Mouse (Mus musculus) CD4-positive helper T cell, adult 2 months (primary cell): Measurements from ENCODE around the gene Gcc2.
"Not testable (repeated sequence)": the region's sequence is repeated elsewhere in the genome, so short reads cannot be mapped to it uniquely, and the experiment has no call there.

ENCODE experiments used
- DNase-seq: peaks from one replicate; pipeline ENCODE4 v3.0.0-alpha.2; 2012; ENCODE audit warnings: low read depth, missing footprints, low spot score

Gcc2 gene

GRCm38 (mm10) chr10:58255213-58255892 lies at the start of gene Gcc2:
TSS of gene Gcc2 (plus strand) at chr10:58255497.
- DNase-seq: peak; percentile 96

GRCm38 (mm10) chr10:58205986-58206385 lies 49.3 kb upstream of the Gcc2 start:
- DNase-seq: no peak

DNA sequence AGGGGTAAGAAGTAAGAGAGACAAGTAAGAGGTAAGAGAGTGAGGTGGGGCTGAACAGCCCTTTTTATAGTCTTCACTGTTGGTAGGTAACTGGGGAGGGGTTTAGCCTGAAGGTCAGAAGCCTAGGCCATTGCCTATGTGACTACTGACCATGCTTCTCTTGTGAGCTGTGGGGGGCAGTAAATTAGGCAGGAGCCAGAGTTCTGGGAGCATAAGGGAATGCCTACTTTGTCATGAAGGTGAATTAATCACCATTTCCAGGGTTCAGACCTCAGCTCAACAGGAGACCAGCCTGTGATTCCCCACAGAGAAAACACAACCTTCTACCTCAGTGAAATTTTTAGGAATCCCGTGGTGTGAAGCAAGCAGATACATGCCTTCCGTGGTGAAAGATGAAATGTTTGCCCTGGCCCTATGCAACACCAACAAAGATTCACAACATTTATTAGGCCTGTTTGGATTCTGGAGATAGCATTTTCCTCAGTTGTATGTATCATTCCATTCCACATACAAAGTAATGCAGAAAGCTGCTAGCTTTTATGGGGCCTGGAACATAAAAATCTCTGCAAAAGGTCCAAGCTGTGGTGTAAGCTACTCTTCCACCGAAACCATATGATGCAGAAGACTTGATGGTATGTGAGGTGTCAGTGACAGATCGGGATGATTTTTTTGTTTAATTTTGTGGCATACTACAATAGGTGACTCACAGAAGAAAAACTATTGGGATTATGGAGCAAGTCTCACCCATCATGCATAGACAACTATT lies 48.5 kb upstream of the Gcc2 start:
- no peak for DNase-seq

DNA sequence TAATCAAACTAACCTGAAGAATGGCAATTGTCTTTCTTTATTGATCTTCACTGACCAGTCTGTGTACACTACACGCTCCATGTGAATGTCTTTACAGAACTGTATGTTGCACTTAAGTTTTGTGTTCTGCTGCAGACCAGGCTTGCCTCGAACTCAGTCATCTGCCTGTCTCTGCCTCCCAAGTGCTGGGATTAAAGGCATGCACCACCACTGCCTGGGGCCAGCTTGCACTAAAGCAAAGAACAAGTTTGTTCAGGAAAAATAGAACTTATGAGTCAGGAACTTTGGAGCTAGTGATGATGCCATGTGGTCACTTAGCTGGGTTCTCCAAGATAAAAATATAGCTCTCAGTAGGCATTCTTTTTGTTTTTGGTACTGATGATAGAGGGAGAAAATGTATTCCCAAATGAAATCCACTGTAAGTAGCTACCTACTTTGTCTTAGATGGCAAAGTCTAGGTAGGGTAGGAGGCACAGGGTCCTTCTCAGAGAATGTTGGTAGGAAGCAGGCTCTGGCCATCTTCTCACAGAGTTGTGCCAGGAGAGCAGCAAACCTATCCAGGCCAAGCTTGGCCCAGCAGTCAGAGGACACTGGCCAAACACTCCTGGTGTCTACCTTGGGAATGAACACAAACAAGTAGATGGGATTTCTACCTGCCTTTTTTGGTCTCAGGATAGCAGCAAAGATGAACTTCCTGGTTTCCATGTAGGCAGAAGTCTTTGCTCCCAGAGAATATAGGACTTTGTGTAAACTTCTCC lies 45.4 kb upstream of the Gcc2 start:
- DNase-seq: no peak

- no peak for DNase-seq
These were observed 44.8 kb upstream of the Gcc2 start for GRCm38 (mm10) chr10:58210514-58210913.

DNA sequence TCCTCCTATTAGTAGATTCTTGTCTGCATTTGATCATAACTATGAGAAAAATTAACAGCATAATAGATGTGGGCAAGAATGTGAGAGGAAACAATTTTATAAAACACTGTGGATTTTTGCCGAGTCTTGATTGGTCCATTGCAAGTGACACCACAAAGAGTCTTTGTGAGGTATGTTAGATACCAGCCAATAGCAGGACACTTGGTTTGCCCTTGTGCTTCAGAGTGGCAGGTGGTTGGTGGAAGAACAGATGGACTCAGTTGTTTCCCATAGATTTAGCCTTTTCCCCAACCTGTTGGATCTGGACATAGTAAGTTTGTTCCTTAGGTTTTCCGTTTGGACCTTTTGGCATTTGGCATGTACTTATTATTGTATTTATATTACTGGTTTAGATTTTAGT lies 44.1 kb upstream of the Gcc2 start:
- DNase-seq: no peak

- DNase-seq: no peak
These were observed 43.1 kb upstream of the Gcc2 start for GRCm38 (mm10) chr10:58212230-58212629.

DNA sequence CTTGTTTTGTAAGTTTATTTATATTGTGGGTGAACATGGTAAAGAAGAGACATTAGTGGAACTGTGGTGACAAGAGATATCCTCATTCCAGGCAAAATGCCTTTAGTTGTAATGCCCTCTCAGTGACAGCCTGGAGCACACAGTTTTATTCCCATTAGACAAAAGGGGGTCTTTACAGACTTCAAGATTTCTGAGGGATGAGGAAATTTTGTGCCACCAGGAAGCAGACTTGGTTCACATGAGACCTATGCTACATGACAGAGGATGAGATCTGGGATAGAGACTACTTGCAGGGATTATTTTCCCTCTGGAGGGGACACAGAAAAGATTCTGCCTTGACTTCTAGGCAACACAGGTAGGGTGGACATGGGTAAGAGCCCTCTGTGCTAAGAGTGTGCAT lies 40.8 kb upstream of the Gcc2 start:
- DNase-seq: no peak

DNA sequence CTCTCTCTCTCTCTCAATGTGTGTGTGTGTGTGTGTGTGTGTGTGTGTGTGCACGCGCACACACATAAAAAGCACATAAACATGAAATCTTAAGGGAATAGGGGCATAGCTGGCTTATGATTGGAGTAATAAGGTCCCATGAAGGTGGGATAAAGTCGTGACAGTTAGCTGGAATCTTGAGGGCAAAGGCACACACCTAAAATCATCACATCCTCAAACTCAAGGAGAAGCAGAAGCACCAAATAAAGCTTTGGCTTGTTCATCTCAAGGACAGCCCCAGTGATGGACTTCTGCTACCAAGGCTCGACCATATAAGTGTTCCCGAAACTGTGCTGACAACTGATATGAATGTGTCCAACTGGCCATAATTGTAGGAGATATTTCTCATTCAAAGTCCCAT lies 40.4 kb upstream of the Gcc2 start:
- no peak for DNase-seq

DNA sequence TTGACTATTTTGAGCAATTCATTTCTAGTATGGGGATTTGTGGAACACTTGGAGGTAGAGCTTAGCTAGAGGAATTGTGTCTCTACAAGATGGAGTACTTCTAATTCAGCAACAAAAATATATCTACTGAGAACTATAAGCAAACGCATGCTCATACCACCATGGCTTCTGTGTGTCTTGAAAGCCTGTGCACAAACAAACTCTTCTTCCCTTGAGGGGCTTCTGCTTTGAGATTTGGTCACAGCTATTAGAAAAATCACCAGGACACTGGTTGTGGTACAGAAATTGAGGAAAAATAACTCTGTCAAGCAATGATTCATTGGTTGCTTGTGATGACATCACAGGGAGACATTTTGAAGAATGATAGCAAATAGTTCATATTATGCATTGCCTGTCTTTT lies 39.9 kb upstream of the Gcc2 start:
- no peak for DNase-seq

DNA sequence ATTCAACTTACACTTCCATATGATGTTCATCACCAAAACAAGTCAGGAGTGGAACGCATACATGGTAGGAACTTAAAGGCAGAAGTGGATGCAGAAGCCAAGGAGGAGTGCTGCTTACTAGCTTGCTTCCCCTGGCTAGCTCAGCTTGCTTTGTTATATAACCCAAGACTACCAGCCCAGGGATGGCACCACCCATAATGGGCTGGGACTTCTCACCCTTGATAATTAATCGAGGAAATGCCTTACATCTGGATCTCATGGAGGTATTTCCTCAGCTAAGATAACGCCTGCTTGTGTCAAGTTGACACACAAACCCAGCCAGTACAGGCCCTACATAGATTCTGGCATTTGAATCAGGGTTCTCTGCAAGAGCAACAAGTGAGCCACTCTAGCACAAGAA lies 37.9 kb upstream of the Gcc2 start:
- no peak for DNase-seq

DNA sequence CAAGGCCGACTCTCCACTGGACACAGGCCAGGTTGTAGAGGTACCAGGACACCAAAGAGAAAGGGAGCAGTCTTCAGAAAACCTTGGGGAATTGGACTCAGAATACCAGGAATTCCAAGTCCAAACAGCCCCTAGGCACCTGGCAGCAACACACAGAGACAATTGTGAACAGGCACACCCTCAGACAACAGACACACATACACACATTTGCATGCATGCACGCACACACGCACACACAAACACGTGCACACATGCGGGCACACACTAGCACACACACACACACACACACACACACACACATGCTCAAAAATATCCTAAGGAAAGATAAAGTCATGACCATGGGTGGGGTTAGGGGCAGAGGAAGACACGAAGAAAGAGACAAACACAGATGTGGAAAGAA lies 34.6 kb upstream of the Gcc2 start:
- no peak for DNase-seq

- DNase-seq: not testable (repeated sequence)
These were observed 33.7 kb upstream of the Gcc2 start for GRCm38 (mm10) chr10:58221571-58221970.

DNA sequence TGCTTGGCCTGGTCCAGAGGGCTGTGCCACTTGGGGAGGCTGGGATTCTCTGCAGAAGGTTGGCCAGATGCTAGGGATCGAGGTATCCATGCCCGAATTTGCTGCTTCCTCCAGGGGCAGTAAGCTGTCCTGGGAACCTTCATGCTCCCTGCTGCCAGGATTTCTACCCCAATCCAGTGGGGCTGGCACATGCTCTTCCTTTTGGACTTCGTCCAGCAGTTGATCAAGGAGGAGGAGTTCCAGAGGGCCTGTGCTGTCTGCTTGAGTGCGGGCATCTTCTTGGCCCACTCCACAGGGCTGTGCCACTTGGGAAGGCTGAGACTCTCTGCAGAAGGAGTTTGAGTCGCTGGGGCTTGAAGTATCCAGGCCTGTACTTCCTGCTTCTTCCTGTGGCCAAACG lies 32.1 kb upstream of the Gcc2 start:
- not testable (repeated sequence) for DNase-seq

DNA sequence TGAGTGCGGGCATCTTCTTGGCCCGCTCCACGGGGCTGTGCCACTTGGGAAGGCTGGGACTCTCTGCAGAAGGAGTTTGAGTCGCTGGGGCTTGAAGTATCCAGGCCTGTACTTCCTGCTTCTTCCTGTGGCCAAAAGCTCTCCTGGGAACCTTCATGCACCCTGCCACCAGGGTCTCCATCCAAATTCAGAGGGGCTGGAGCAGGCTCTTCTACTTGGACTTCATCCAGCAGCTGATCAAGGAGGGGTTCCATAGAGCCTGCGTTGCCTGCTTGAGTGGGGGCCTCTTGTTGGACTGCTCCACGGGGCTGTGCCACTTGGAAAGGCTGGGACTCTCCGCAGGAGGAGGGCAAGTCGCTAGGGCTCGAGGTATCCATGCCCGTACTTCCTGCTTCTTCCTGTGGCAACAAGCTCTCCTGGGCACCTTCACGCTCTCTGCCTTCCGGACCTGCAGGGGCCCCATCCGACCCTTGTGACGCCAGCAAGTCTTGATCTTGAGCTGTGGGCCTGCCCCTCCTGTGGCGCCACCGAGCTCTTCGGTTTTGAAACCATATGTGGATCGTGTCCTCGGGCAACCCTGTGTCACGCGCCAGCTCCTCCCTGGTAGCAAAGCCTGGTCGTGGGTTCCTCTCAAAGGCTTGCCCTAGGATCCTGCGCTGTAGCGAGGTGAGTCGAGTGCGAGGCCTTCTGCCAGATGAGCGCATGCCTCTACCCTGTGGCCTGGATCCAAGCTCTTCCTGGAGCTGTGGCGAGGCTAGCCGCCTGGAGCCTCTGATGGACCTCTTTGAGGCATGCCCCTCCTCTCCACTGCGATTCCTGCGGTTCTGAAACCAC lies 31.1 kb upstream of the Gcc2 start:
- peak; percentile 38 for DNase-seq

- DNase-seq: peak; percentile 23
These were observed 30.2 kb upstream of the Gcc2 start, which contains the start of gene AW822073 for GRCm38 (mm10) chr10:58224827-58225785. TSS of gene AW822073 (minus strand) at chr10:58224930.

GRCm38 (mm10) chr10:58226357-58226756 lies 28.9 kb upstream of the Gcc2 start:
- peak; percentile 30 for DNase-seq

DNA sequence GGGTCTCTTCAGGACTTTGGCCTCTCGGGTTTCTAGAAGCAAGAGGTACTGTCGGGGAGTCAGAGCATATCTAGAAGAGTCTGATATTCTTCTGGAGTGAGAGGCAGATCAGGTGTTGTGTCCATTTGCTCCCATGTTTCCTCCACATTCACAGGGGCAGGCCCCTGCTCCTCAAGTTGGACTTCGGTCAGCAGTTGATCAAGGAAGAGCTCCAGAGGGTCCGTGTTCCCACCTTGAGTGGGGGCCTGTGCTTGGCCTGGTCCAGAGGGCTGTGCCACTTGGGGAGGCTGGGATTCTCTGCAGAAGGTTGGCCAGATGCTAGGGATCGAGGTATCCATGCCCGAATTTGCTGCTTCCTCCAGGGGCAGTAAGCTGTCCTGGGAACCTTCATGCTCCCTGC lies 27.5 kb upstream of the Gcc2 start:
- not testable (repeated sequence) for DNase-seq

DNA sequence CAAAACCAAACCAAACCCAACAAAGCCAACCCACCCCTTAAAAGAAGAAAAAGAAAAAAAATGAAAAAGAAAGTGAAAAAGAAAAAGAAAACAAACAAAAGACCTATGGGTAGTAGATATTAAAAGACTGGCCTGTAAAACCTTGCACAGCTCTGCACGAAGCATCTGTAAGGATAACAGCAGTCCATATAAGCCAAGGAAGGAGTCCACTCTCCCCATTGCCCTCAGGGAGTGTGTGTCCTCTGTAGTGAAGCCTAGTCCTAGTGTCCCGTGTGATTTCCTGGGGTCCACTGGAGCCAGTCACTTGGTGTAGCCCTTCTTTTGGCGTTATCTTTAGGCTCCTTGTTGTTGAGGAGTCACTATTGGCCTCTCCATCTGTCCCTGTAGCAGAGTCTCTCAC lies 25.3 kb upstream of the Gcc2 start:
- DNase-seq: not testable (repeated sequence)

DNA sequence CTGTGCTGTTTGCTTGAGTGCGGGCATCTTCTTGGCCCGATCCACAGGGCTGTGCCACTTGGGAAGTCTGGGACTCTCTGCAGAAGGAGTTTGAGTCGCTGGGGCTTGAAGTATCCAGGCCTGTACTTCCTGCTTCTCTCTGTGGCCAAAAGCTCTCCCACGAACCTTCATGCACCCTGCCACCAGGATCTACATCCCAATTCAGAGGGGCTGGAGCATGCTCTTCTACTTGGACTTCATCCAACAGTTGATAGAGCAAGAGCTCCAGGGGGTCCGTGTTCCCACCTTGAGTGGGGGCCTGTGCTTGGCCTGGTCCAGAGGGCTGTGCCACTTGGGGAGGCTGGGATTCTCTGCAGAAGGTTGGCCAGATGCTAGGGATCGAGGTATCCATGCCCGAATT lies 24.2 kb upstream of the Gcc2 start:
- peak; percentile 27 for DNase-seq
